Mouse (Mus musculus): ENCODE data around the gene Exosc10. TPM values are rescaled to one million over a fixed set of nuclear protein-coding genes. Genes with fewer than 3 reads are reported as not detected.

Exosc10 gene
- polyA plus RNA-seq (2016; fragmentation: Nextera tagmentation; extraction: Ambion mirVana): 88.3 and 95.6 TPM in 2 replicates

DNA sequence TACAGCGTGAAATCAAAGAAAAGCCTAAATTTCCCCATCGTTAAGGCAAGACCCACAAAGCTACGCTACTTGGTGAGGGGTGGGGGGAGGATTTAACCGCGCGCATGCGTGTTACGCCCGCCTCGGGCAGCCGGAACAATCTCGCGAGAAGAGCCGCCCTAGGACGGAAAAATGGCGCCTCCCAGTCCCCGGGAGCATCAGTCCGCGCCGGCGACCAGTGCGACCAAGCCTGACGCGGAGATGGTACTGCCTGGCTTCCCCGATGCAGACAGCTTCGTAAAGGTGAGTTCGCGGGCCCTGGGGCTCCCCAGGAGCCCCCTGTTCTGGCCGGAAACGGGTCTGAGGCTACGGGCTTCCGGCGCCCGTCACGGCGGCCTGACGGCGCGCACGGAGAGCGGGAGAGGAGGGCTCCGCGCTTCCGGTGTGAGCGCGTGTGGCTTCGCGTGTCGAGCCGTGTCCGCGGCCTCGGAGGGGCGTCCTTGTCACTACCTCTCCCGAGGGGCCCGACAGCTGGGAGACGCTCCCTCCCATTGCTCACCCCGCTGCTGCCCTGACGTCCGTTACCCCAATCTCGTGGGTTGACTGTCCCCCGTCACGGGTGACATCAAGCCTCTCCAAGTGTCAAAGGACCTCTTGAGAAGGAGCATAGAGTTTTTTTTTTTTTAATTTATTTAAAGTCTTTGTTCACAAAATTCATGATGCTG, at the start of gene Exosc10:
Gene Exosc10, plus strand, starts transcription at position 133 of the 704 bp plus-strand sequence.
- H3K9ac ChIP-seq: peak within 1 kb of the TSS; percentile 91
- H3K36me3 ChIP-seq: peaks cover 69% of the 10 kb centered on the region
- under 1% methylated on average over 63 of the region's 63 CpGs for WGBS
- H3K27me3 ChIP-seq (replicated peaks): no peaks in the 10 kb centered on the region
- H3K27ac ChIP-seq: peak within 1 kb of the TSS; percentile 83
- ATAC-seq (ENCODE audit: low FRiP score, low read depth): peak; percentile 92
- peak within 1 kb of the TSS; percentile 68 for H3K4me2 ChIP-seq (replicated peaks)
- peaks cover 3% of the 10 kb centered on the region; the same call in 1 of the 2 replicates for H3K4me1 ChIP-seq
- H3K9me3 ChIP-seq: no peaks in the 10 kb centered on the region
- H3K4me3 ChIP-seq: peak within 1 kb of the TSS; percentile 76

DNA sequence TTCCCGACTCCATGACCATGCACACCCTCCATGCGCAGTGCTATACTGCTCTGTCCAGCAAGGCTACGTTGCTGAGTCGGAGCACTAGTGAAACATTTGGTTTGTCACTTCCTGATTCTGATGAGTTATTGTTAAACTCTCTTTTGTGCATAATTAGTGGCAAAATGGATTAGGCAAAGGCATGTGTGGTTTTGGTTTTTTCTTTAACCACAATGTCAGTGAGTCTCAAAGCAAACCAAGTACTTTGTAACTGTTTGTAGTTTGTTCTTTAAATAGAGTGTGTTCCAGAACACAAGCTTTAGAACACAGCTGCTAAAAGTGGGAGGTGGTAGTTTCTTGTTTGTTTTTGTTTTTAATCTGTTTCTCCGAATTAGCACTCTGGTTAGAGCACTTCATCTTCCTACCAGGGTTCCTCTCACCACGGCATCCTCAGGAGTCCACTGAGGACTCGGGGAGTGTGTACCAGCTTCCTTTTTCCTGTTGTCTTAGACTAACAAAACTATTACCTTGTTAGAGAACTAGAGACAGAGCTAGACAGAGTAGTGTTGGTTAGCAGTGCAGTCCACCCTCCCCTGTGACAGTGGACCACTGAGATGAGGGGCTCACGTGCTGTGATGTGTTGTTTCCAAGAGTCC, 48.7 kb upstream of the Exosc10 start:
- H3K4me3 ChIP-seq: no peak overlapping the region
- no peak overlapping the region for H3K4me2 ChIP-seq (replicated peaks)
- ATAC-seq (ENCODE audit: low FRiP score, low read depth): no peak
- H3K27me3 ChIP-seq (replicated peaks): no peaks in the 10 kb centered on the region
- H3K4me1 ChIP-seq: peaks cover 12% of the 10 kb centered on the region
- H3K36me3 ChIP-seq: peaks cover 42% of the 10 kb centered on the region
- H3K9me3 ChIP-seq: no peaks in the 10 kb centered on the region
- no peak overlapping the region for H3K9ac ChIP-seq
- H3K27ac ChIP-seq: no peak overlapping the region
- 95% methylated on average over 8 of the region's 8 CpGs for WGBS

DNA sequence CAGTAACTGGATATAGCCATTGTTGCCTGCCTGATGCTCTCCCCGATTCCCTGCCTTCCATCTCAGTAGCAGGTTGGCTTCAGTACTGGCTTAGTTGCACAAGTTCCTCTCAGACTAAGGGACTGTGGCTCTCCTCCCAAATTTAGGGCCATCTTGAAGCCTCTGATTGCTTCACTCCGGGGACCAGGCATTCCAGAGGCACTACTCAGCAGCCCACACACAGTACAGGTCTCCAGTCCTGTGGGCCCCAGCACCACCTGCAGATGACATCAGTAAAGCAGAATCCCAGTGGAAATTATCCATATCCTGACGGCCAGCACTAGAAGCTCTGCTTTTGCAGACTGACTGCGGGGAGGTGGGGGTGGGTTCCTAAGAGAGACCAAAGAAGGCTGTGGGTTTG, 47.5 kb upstream of the Exosc10 start:
- H3K27ac ChIP-seq: no peak overlapping the region
- H3K9me3 ChIP-seq: no peaks in the 10 kb centered on the region
- H3K27me3 ChIP-seq (replicated peaks): no peaks in the 10 kb centered on the region
- H3K36me3 ChIP-seq: peaks cover 53% of the 10 kb centered on the region
- 80% methylated on average over 4 of the region's 4 CpGs for WGBS
- no peak overlapping the region for H3K4me3 ChIP-seq
- no peak for ATAC-seq (ENCODE audit: low FRiP score, low read depth)
- 0 out of 2 replicates have a peak, but pooled peaks cover 9% of the 10 kb centered on the region for H3K4me1 ChIP-seq
- no peak overlapping the region for H3K4me2 ChIP-seq (replicated peaks)
- no peak overlapping the region for H3K9ac ChIP-seq

DNA sequence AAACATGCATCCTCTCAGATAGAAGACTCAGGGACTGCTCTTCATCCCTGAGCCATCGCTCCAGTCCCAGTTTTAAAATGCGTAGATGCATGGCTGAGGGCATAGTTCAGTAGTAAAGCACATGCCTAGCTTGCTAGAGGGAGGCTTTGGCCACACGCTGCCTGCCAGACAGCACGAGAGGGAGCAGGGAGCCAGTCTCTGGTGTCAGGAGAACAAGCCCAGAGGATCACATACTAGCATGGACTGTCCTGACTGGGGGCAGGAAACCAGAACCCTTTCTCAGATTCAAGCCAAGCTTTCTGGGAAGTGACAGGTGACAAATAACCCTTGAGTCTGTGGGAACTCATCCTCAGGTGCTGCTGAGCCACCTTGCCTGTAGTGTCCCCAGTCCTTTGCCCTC, 46.9 kb upstream of the Exosc10 start:
- H3K4me3 ChIP-seq: no peak overlapping the region
- 0 out of 2 replicates have a peak, but pooled peaks cover 9% of the 10 kb centered on the region for H3K4me1 ChIP-seq
- no peak overlapping the region for H3K9ac ChIP-seq
- H3K27ac ChIP-seq: no peak overlapping the region
- no peak for ATAC-seq (ENCODE audit: low FRiP score, low read depth)
- 96% methylated on average over 4 of the region's 4 CpGs for WGBS
- H3K9me3 ChIP-seq: no peaks in the 10 kb centered on the region
- peaks cover 52% of the 10 kb centered on the region for H3K36me3 ChIP-seq
- H3K27me3 ChIP-seq (replicated peaks): no peaks in the 10 kb centered on the region
- H3K4me2 ChIP-seq (replicated peaks): no peak overlapping the region

DNA sequence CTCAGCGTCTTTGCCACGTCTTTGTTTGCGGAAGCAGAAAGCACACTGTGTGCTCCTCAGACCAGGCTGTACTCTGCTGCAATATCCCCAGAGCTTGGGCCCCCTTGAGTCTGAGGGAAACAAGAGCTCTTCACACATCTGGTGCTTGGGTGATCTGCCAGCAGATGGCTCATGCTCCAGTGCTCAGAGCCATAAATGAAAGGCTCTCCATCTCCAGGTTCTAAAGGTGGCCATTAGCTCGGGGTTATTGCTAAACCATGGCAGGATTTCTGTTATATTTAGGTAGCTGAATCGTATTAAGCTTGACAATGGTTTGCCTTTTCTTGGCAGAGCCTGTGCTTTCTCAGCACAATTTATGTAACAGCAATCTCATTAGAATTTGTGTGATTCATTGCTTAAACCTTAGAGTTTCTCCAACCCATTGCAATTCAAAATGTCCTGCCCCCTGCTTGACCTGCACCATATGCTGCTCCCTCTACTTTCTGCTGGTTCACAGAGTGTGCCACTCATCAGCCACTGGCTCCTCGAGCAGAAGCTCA, 45.1 kb upstream of the Exosc10 start:
- H3K27me3 ChIP-seq (replicated peaks): no peaks in the 10 kb centered on the region
- 65% methylated on average over 6 of the region's 6 CpGs for WGBS
- H3K4me3 ChIP-seq: no peak overlapping the region
- H3K4me1 ChIP-seq: 0 out of 2 replicates have a peak, but pooled peaks cover 4% of the 10 kb centered on the region
- H3K9me3 ChIP-seq: no peaks in the 10 kb centered on the region
- peak overlapping the region; percentile 6; the same call in 1 of the 2 replicates for H3K27ac ChIP-seq
- ATAC-seq (ENCODE audit: low FRiP score, low read depth): no peak; the same call in 1 of the 2 replicates
- H3K4me2 ChIP-seq (replicated peaks): no peak overlapping the region
- H3K9ac ChIP-seq: no peak overlapping the region
- peaks cover 68% of the 10 kb centered on the region for H3K36me3 ChIP-seq

DNA sequence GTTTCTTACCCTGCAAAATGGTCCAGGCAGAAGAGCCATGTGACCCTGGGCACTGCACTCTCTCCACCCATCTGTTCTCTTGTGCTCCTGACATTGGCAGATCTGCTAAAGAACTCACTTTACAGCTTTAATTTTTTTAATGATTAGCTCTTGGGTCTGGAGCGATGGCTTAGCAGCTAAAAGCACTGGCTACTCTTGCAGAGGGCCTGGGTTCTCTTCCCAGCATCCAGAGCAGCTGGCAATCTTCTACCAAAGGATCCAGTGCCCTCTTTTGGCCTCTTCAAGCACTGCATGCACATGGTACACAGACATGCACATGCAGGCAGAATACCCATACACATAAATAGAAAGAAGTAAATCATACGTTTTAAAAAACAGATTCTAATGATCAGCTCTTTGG, 42.9 kb upstream of the Exosc10 start:
- H3K27ac ChIP-seq: no peak overlapping the region
- H3K9me3 ChIP-seq: no peaks in the 10 kb centered on the region
- no peak overlapping the region for H3K9ac ChIP-seq
- no peak overlapping the region for H3K4me2 ChIP-seq (replicated peaks)
- 0 out of 2 replicates have a peak, but pooled peaks cover 4% of the 10 kb centered on the region for H3K4me1 ChIP-seq
- no peak for ATAC-seq (ENCODE audit: low FRiP score, low read depth)
- no peaks in the 10 kb centered on the region for H3K27me3 ChIP-seq (replicated peaks)
- H3K36me3 ChIP-seq: peaks cover 75% of the 10 kb centered on the region
- no peak overlapping the region for H3K4me3 ChIP-seq
- WGBS: 89% methylated on average over 2 of the region's 2 CpGs

DNA sequence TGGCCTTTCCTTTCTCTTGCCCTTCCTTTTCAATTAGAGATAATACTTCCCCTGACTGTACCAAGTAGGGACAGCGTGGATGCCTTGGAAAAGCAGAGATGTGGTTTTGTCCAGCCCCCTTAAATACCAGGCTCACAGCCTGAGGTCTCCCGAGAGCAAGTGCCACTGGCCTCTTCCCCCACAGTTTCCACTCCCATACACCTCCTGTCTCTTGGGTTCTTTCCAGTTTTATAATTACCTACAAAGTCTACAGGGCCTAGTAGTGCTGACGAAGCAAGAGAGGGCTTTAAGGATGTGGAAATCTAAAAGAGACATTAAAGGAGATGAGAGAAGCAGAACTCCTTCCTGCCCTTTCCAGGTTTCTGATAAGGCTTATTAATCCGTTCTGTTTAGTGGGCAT, 40.4 kb upstream of the Exosc10 start:
- WGBS: 63% methylated on average over 4 of the region's 4 CpGs
- ATAC-seq (ENCODE audit: low FRiP score, low read depth): no peak
- Histone ChIP-seq H3K4me3 (no peak overlapping the region), H3K9ac (no peak overlapping the region), H3K27ac (no peak overlapping the region), H3K4me1 (0 out of 2 replicates have a peak, but pooled peaks cover 2% of the 10 kb centered on the region), H3K9me3 (no peaks in the 10 kb centered on the region), H3K36me3 (peaks cover 76% of the 10 kb centered on the region), H3K27me3 (replicated peaks) (no peaks in the 10 kb centered on the region), H3K4me2 (replicated peaks) (no peak overlapping the region)

DNA sequence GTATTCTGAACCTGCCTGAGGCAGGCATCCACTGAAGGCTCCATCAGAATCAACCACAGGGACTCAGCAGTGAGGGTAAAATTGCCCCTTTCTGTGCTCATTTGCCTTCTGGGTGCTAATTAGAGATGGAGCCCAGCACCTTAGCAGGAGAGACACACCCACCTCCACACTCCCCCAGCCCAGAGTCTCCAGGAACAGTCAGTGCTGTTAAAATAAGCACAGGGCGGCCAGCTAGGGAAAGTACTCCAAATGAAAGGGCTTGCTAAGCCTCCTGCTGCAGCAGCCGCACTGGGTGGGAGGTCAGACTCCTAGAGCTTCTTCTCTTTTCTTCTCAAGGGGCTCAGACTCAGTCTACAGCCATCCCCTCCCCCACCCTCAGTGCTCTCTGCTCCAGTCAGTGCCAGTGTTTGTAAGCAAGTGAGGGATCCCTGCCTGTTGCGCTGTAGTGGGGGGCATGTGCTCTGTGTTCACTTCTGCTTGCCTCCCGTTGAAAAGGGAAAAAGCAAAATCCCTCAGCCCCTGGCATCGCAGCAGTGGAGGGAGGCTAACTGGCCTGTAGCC, 39.9 kb upstream of the Exosc10 start:
- WGBS: 31% methylated on average over 5 of the region's 5 CpGs
- Histone ChIP-seq H3K27ac (no peak overlapping the region), H3K27me3 (replicated peaks) (no peaks in the 10 kb centered on the region), H3K4me2 (replicated peaks) (no peak overlapping the region), H3K36me3 (peaks cover 79% of the 10 kb centered on the region), H3K4me1 (no peaks in the 10 kb centered on the region), H3K9me3 (no peaks in the 10 kb centered on the region), H3K4me3 (no peak overlapping the region), H3K9ac (no peak overlapping the region)
- ATAC-seq (ENCODE audit: low FRiP score, low read depth): no peak

DNA sequence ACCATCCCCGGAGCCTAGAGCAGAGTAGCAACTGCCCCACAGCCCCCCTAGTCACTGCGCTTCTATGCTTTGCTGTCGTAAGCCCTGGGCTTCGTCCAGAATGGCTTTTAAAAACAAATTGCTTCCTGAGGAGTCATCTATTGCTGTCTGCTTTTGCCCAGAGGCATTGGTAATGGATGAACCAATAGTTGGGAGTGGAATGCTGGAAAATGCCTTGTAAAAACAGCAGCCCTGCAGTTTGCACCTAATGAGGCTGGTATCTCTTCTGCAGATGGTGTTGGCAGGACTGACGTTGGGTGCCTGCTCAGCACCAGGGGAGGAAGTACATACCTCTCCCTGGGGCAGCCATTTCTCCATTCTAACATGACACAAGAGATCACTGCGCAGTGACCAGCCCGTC, 34.7 kb upstream of the Exosc10 start:
- H3K27me3 ChIP-seq (replicated peaks): no peaks in the 10 kb centered on the region
- no peaks in the 10 kb centered on the region for H3K4me1 ChIP-seq
- no peaks in the 10 kb centered on the region for H3K9me3 ChIP-seq
- no peak overlapping the region for H3K4me3 ChIP-seq
- H3K36me3 ChIP-seq: peaks cover 85% of the 10 kb centered on the region
- H3K4me2 ChIP-seq (replicated peaks): no peak overlapping the region
- H3K9ac ChIP-seq: no peak overlapping the region
- H3K27ac ChIP-seq: no peak overlapping the region
- whole genome bisulfite sequencing: 71% methylated on average over 7 of the region's 7 CpGs
- no peak for ATAC-seq (ENCODE audit: low FRiP score, low read depth)

DNA sequence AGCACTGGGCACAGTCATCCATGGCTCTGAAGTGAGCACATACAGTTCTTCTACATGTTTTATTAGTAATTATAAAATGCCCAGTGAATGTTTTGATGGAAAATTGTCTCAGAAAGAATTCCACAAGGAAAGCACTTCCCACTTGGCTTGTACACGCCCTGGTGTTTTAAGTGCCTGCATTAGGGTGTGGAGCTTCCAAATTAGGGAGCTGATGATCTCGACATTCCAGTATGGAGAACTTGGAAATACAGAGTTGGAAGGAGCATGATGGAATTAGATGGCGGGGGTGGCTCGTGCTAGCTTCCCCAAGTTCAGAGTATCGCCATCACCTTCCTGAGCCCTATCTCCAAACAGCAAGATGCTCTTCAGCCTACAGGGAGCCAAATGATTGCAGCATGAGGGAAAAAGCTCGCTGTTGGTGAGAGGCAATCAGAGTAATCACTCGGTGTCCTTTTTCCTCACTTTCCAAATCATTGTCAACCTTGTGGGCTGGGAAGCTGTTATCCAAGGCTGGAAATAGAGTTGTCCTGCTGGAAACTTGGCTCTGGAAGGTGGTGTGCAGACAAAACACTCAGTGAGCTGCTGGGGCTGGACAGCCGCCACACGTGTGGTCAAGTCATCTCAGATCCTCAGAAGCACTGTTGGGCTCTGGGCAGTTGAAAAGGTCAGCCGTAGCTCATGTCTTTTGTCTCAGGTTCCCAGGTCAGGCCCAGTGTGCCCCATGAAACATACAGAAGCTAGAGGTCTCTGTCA, 30.9 kb upstream of the Exosc10 start:
- no peaks in the 10 kb centered on the region for H3K4me1 ChIP-seq
- H3K4me2 ChIP-seq (replicated peaks): no peak overlapping the region
- H3K27ac ChIP-seq: no peak overlapping the region
- H3K4me3 ChIP-seq: no peak overlapping the region
- no peaks in the 10 kb centered on the region for H3K27me3 ChIP-seq (replicated peaks)
- no peak overlapping the region for H3K9ac ChIP-seq
- no peak for ATAC-seq (ENCODE audit: low FRiP score, low read depth)
- WGBS: 89% methylated on average over 10 of the region's 10 CpGs
- H3K9me3 ChIP-seq: no peaks in the 10 kb centered on the region
- H3K36me3 ChIP-seq: peaks cover 90% of the 10 kb centered on the region

DNA sequence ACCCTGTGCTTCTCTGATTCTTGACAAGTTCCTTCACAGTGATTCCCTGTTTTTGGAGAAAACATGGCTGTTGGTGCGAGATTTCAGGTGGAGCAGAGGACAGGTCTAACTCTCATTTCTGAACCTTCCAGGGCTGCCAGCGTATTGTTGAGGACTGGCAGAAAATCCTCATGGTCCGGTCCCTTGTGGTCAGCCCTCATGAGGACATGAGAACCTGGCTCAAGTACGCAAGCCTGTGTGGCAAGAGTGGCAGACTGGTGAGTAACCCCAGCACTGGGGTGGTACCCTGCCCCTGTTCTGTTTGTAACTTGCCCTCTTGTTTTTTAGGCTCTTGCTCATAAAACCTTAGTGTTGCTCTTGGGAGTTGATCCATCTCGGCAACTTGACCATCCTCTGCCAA, 27.9 kb upstream of the Exosc10 start:
- no peaks in the 10 kb centered on the region for H3K27me3 ChIP-seq (replicated peaks)
- no peak overlapping the region for H3K4me3 ChIP-seq
- H3K4me2 ChIP-seq (replicated peaks): no peak overlapping the region
- no peak overlapping the region for H3K27ac ChIP-seq
- H3K9ac ChIP-seq: no peak overlapping the region
- 94% methylated on average over 5 of the region's 5 CpGs for WGBS
- no peak for ATAC-seq (ENCODE audit: low FRiP score, low read depth)
- peaks cover 88% of the 10 kb centered on the region for H3K36me3 ChIP-seq
- H3K4me1 ChIP-seq: no peaks in the 10 kb centered on the region
- H3K9me3 ChIP-seq: no peaks in the 10 kb centered on the region

DNA sequence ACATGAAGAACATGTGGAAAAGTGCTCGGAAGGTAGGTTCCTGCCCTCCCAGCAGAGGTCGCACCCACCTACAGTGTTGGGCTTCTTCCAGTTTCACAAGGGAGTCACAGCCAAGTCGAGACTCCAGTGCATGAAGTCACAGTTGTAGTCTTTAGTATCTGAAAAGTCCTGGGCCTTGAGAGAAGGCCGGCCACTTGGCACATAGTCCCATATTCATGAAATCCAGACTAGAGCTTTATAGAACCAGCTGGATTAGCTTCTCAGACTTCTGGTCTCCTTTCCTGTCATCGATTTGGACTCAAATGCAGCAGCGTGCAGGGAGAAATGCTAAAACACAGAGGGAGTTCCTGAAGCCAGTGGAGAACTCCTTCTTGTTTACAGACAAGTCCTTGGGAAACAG, 27.5 kb upstream of the Exosc10 start:
- H3K36me3 ChIP-seq: peaks cover 87% of the 10 kb centered on the region
- H3K27ac ChIP-seq: no peak overlapping the region
- no peak overlapping the region for H3K4me3 ChIP-seq
- no peaks in the 10 kb centered on the region for H3K4me1 ChIP-seq
- H3K4me2 ChIP-seq (replicated peaks): no peak overlapping the region
- no peaks in the 10 kb centered on the region for H3K9me3 ChIP-seq
- H3K27me3 ChIP-seq (replicated peaks): no peaks in the 10 kb centered on the region
- ATAC-seq (ENCODE audit: low FRiP score, low read depth): no peak
- H3K9ac ChIP-seq: no peak overlapping the region
- 90% methylated on average over 6 of the region's 6 CpGs for WGBS

Data from neural tube, embryonic 12.5 days (tissue).